Mouse (Mus musculus) forebrain, embryonic 13.5 days (tissue): ENCODE measurements around the gene Slco1a5. TPM values are rescaled to one million over a fixed set of nuclear protein-coding genes. Genes with fewer than 3 reads are reported as not detected.
"Not testable (repeated sequence)": the region's sequence is repeated elsewhere in the genome, so short reads cannot be mapped to it uniquely, and the experiment has no call there.

Experiments
- ATAC-seq: fragments of 200-750 bp; cut with Nextera tagmentation; 2 replicates; pipeline ENCODE4 v1.8.0; 2017
- H3K27ac ChIP-seq: fragments of 300-500 bp; sonication (generic); 2 replicates; pipeline ENCODE4 v1.5.1; 2015; ENCODE audit warnings: inconsistent platforms, mild to moderate bottlenecking, moderate library complexity
- H3K27me3 ChIP-seq: fragments of 300-500 bp; sonication (generic); 2 replicates; pipeline ENCODE4 v1.6.1; 2015; ENCODE audit warnings: mild to moderate bottlenecking, inconsistent platforms
- H3K36me3 ChIP-seq: fragments of 300-500 bp; sonication (generic); 2 replicates; pipeline ENCODE4 v1.6.1; 2015; ENCODE audit warnings: mild to moderate bottlenecking, inconsistent platforms; ENCODE audit not compliant: poor library complexity, severe bottlenecking
- H3K4me1 ChIP-seq: fragments of 300-500 bp; sonication (generic); 2 replicates; pipeline ENCODE4 v1.6.1; 2015; ENCODE audit warnings: inconsistent platforms
- H3K4me2 ChIP-seq: fragments of 300-500 bp; sonication (generic); 2 replicates; pipeline ENCODE4 v1.6.1; 2015; ENCODE audit warnings: inconsistent platforms, mild to moderate bottlenecking, moderate library complexity
- H3K4me3 ChIP-seq: fragments of 300-500 bp; sonication (generic); 2 replicates; pipeline ENCODE4 v1.5.1; 2015; ENCODE audit warnings: mild to moderate bottlenecking, inconsistent platforms
- H3K9ac ChIP-seq: fragments of 300-500 bp; sonication (generic); 2 replicates; pipeline ENCODE4 v1.6.1; 2015; ENCODE audit warnings: mild to moderate bottlenecking, inconsistent platforms
- H3K9me3 ChIP-seq: fragments of 300-500 bp; sonication (generic); replicated peaks from 2 replicates; pipeline ENCODE4 v1.6.1; 2016; ENCODE audit warnings: inconsistent platforms
- WGBS: fragments of 180-500 bp; shearing (Covaris S2); methylation state at CpG from one replicate; pipeline ENCODE4 v1.1.7; 2015; 5-methylcytosine and 5-hydroxymethylcytosine counted together
- polyA plus RNA-seq: library from polyadenylated mRNA; unstranded; fragments of >200 nt; fragmentation: Nextera tagmentation; extraction: Ambion mirVana; gene quantifications from 2 replicates; pipeline ENCODE4 v1.2.1, GENCODE M21; 2015

Gene Slco1a5
- polyA plus RNA-seq: 0.15 and 0.31 TPM in 2 replicates

GRCm38 (mm10) chr6:142322881-142323280, at the start of gene Slco1a5:
TSS of gene Slco1a5 (minus strand) at chr6:142322981.
- H3K36me3 ChIP-seq: no peaks in the 10 kb centered on the region
- no peak within 1 kb of the TSS for H3K27ac ChIP-seq
- H3K4me3 ChIP-seq: no peak within 1 kb of the TSS
- no peaks in the 10 kb centered on the region for H3K9me3 ChIP-seq
- no peaks in the 10 kb centered on the region for H3K27me3 ChIP-seq
- no peak within 1 kb of the TSS for H3K9ac ChIP-seq
- WGBS: 3% methylated on average over 4 of the region's 4 CpGs
- peaks cover 6% of the 10 kb centered on the region; the same call in 1 of the 2 replicates for H3K4me1 ChIP-seq
- ATAC-seq: no peak
- no peak within 1 kb of the TSS for H3K4me2 ChIP-seq

DNA sequence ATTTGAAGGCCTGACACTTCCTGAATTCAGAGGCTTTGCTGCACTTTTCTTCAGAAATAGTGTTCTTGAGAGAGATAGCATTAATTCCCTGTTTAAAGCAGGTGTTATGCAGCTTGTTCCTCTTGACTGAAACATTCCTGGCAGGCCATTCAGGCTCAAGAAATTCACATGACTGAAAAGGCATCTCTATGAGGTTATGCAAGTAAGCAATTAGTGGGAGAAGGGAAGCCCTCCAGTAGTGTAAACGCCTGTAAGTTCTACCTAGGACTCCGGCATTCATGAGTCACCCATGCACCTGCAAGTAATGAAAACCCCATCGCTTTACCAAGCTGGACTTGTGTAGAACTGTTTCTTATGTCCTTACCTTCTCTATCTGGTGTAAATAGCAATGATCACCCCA, 46.8 kb upstream of the Slco1a5 start:
- no peak overlapping the region for H3K9ac ChIP-seq
- H3K9me3 ChIP-seq: no peaks in the 10 kb centered on the region
- no peaks in the 10 kb centered on the region for H3K27me3 ChIP-seq
- no peaks in the 10 kb centered on the region for H3K4me1 ChIP-seq
- no peak overlapping the region for H3K4me2 ChIP-seq
- no peak overlapping the region for H3K27ac ChIP-seq
- H3K36me3 ChIP-seq: peaks cover 88% of the 10 kb centered on the region
- H3K4me3 ChIP-seq: no peak overlapping the region
- 96% methylated on average over 3 of the region's 3 CpGs for WGBS
- no peak for ATAC-seq

GRCm38 (mm10) chr6:142367565-142367964, 44.8 kb upstream of the Slco1a5 start:
- Histone ChIP-seq H3K36me3 (peaks cover 90% of the 10 kb centered on the region), H3K27me3 (no peaks in the 10 kb centered on the region), H3K9me3 (no peaks in the 10 kb centered on the region), H3K4me3 (no peak overlapping the region), H3K9ac (no peak overlapping the region), H3K27ac (no peak overlapping the region), H3K4me2 (no peak overlapping the region), H3K4me1 (no peaks in the 10 kb centered on the region)
- ATAC-seq: no peak
- WGBS: 98% methylated on average over 3 of the region's 3 CpGs

DNA sequence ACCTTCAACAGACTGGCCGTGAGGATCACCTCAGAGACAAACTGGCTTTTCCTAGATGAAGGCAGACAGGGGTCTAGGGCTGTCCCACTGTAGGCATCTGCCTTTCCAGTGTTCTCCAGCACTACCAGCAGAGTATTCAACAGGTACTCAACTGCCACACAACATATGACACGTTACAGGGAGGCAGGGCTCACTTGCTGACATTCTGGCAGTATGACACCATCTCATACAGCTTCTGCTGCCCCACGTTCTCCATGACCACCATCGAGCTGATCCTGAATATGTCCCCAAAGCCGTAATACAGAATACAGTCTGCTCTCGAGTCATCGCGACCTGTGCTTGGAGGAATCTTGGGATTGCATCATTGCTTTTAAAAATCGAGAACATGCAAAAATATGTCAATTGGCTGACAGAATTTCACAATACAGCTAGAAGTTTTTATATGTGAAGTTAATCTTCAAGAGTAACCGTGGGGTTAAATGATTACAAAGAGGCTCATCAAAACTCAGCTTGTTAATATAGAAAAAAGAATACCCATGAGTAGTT, 43.8 kb upstream of the Slco1a5 start:
- Histone ChIP-seq H3K4me2 (no peak overlapping the region), H3K9ac (no peak overlapping the region), H3K4me1 (no peaks in the 10 kb centered on the region), H3K27ac (no peak overlapping the region), H3K27me3 (no peaks in the 10 kb centered on the region), H3K4me3 (no peak overlapping the region), H3K9me3 (no peaks in the 10 kb centered on the region), H3K36me3 (peaks cover 88% of the 10 kb centered on the region)
- ATAC-seq: no peak
- WGBS: 92% methylated on average over 10 of the region's 10 CpGs

DNA sequence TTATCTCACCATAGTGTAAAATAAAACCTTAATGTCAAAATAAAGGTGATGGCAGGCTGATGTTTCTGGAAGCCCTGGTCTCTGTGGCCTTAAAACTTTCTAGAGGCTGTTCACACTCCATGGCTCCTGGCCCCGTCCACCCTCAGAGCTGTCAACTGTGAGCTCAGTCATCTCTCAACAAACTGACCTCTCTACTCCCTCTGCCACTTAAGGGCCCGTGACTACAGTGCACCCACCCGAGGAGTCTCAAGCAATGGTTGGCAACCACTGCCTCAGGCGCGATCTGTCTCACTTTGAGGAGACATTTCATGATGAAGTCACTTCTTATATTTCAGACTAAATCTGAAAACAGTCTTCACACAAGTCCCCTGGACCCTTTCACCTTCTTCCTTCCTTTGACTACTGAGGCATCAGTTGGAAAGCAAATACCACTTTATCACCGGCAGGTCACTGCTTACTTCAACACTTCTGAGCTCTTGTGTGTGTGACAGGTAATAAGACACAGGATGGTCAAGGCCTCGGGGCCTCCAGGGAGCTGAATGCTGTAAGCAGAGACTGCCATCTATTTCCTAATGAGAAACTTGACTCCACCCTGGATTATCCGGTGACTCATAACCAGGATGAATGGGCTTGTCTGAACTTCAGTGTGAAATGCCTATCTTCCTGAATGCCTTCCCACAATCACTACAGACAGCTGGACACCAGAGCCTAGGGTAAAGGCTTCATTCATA, 43.1 kb upstream of the Slco1a5 start:
- Histone ChIP-seq H3K36me3 (peaks cover 89% of the 10 kb centered on the region), H3K27ac (no peak overlapping the region), H3K9me3 (no peaks in the 10 kb centered on the region), H3K4me1 (no peaks in the 10 kb centered on the region), H3K4me2 (no peak overlapping the region), H3K27me3 (no peaks in the 10 kb centered on the region), H3K9ac (no peak overlapping the region), H3K4me3 (no peak overlapping the region)
- 93% methylated on average over 8 of the region's 8 CpGs for WGBS
- ATAC-seq: no peak

GRCm38 (mm10) chr6:142363019-142363576, 40.3 kb upstream of the Slco1a5 start:
- peak; percentile 41; the same call in 1 of the 2 replicates for ATAC-seq
- 76% methylated on average over 9 of the region's 9 CpGs for WGBS
- H3K27me3 ChIP-seq: no peaks in the 10 kb centered on the region
- no peak overlapping the region for H3K27ac ChIP-seq
- peaks cover 91% of the 10 kb centered on the region for H3K36me3 ChIP-seq
- H3K4me1 ChIP-seq: no peaks in the 10 kb centered on the region
- H3K4me2 ChIP-seq: no peak overlapping the region
- no peak overlapping the region for H3K9ac ChIP-seq
- H3K9me3 ChIP-seq: no peaks in the 10 kb centered on the region
- H3K4me3 ChIP-seq: no peak overlapping the region

DNA sequence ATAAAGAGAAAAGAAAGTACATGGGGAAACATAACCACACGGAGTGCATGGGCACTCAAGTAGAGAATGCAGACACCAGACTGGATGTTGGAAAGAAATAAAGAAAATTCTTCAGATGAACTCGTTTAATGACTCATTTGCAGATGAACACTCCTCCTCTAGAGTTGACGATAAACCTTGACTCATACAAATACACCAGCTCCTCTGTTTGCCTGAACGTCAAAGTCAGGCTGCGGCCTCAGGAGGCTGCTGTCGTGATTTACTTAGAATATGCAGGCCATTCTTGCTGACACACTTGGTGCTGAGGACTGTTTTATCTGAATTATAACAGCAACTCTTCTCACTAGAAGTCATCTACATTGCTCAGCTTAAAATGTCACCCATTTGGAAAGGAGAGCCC, 39.3 kb upstream of the Slco1a5 start:
- no peak overlapping the region for H3K9ac ChIP-seq
- 89% methylated on average over 6 of the region's 6 CpGs for WGBS
- no peak for ATAC-seq
- H3K4me2 ChIP-seq: no peak overlapping the region
- no peaks in the 10 kb centered on the region for H3K4me1 ChIP-seq
- no peak overlapping the region for H3K4me3 ChIP-seq
- peaks cover 91% of the 10 kb centered on the region for H3K36me3 ChIP-seq
- no peaks in the 10 kb centered on the region for H3K9me3 ChIP-seq
- no peak overlapping the region for H3K27ac ChIP-seq
- H3K27me3 ChIP-seq: no peaks in the 10 kb centered on the region

DNA sequence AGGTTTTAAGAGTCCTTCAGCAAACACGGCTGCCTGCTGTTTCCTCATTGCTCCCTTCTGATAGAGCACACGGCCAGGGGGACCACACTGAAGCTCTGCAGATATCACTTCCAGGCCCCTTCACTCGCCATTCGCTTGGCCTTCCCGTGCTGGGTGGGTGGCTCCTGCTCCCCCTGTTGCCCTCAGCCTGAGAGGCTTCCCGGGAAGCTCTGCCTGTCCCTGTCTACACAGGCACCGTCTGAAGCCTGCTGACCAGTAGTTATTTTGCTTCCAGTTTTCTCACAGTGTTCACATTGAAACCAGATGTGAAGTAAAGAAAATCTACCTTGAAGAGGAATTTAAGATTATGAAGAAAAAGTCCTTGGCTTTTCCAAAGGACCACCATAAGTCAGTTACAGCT, 34.3 kb upstream of the Slco1a5 start:
- Histone ChIP-seq H3K9me3 (no peaks in the 10 kb centered on the region), H3K27ac (no peak overlapping the region), H3K9ac (no peak overlapping the region), H3K36me3 (peaks cover 91% of the 10 kb centered on the region), H3K4me1 (no peaks in the 10 kb centered on the region), H3K27me3 (no peaks in the 10 kb centered on the region), H3K4me3 (no peak overlapping the region), H3K4me2 (no peak overlapping the region)
- no peak for ATAC-seq
- WGBS: 87% methylated on average over 7 of the region's 7 CpGs

- not testable (repeated sequence) for ATAC-seq, H3K27me3 ChIP-seq, H3K4me2 ChIP-seq, H3K4me3 ChIP-seq, H3K27ac ChIP-seq, H3K4me1 ChIP-seq, H3K9me3 ChIP-seq, H3K9ac ChIP-seq
- WGBS: 92% methylated on average over 3 of the region's 3 CpGs
- peaks cover 84% of the 10 kb centered on the region for H3K36me3 ChIP-seq
Observed at GRCm38 (mm10) chr6:142352099-142352498, 29.3 kb upstream of the Slco1a5 start.

DNA sequence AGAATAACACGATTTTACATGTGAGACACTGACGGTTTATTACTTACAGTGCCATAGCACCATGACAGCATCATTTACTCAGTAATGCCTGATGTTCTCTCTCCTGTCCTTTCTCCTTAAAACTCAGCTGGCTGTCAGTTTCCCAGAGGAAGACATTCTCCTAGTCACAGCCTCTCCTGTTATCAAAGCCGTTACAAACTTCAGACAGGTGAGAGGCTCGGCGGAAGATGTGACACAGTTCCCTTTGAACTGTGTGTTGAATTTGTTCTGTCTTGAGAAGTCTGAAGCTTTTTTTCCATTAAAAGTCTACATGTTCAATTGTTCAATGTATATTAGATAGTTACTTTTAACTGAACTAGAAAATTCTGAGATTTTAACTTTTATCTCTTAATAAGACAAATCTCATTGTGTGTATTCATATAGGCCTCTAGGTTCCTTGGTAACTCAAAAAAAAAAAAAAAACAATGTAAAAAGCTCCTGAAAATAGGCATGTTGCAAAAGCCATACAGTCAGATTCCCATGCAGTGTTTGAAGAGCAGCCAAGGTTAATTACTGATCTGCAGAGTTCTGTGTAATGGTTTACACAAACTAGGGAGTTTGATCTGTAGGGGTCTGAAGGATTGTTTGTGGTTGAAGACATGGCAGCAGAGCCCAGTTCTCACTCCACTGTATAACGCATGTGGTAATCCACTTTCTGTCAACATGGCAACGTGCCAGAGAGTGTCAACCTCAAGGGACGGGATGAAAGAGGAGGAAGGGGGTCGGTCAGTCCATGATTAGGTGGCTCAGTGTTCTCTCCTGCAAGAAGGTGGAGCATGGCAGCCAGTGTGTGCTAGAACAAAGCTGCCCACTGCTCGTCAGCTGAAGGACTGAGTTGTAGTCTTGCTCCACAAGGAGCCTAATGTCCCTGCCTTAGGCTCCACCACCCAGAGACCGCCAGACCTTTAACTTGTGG, 24.9 kb upstream of the Slco1a5 start:
- Histone ChIP-seq H3K9ac (no peak overlapping the region), H3K4me1 (peaks cover 14% of the 10 kb centered on the region), H3K27me3 (no peaks in the 10 kb centered on the region), H3K9me3 (no peaks in the 10 kb centered on the region), H3K36me3 (peaks cover 47% of the 10 kb centered on the region), H3K27ac (no peak overlapping the region), H3K4me3 (no peak overlapping the region), H3K4me2 (no peak overlapping the region)
- ATAC-seq: no peak
- 81% methylated on average over 11 of the region's 11 CpGs for WGBS

- H3K9ac ChIP-seq: peak overlapping the region; percentile 61
Observed at GRCm38 (mm10) chr6:142346181-142347110, 23.7 kb upstream of the Slco1a5 start.

More at GRCm38 (mm10) chr6:142346181-142347110, 23.7 kb upstream of the Slco1a5 start:
- Histone ChIP-seq H3K9me3 (no peaks in the 10 kb centered on the region), H3K4me1 (peaks cover 14% of the 10 kb centered on the region), H3K4me3 (peak overlapping the region; percentile 64), H3K27me3 (no peaks in the 10 kb centered on the region), H3K27ac (0 out of 2 replicates have a peak overlapping the region, but pooled peaks have one; percentile 75), H3K4me2 (peak overlapping the region; percentile 60), H3K36me3 (peaks cover 34% of the 10 kb centered on the region)
- ATAC-seq: no peak
- WGBS: 63% methylated on average over 12 of the region's 12 CpGs
